Mouse (Mus musculus) c-Kit-positive CD71-positive TER-119-positive erythroid progenitor cells, embryonic 14.5 days (primary cell): Measurements from ENCODE around the gene Fgfr2.

Source experiments
- DNase-seq: peaks from one replicate; pipeline ENCODE4 v3.0.0-alpha.2; 2013; ENCODE audit warnings: low spot score

The Fgfr2 gene

GRCm38 (mm10) chr7:131551471-131551870, 1571.7 kb downstream of the Fgfr2 start:
- DNase-seq: no peak

- no peak for DNase-seq
Observed at GRCm38 (mm10) chr7:131548473-131548872, 1574.7 kb downstream of the Fgfr2 start, which contains the start of gene Hmx2. Gene Hmx2, plus strand, starts transcription at chr7:131548773.

- DNase-seq: no peak
Observed at GRCm38 (mm10) chr7:131547481-131547880, 1575.7 kb downstream of the Fgfr2 start.

- DNase-seq: no peak
Observed at GRCm38 (mm10) chr7:131546423-131546822, 1576.7 kb downstream of the Fgfr2 start.

DNA sequence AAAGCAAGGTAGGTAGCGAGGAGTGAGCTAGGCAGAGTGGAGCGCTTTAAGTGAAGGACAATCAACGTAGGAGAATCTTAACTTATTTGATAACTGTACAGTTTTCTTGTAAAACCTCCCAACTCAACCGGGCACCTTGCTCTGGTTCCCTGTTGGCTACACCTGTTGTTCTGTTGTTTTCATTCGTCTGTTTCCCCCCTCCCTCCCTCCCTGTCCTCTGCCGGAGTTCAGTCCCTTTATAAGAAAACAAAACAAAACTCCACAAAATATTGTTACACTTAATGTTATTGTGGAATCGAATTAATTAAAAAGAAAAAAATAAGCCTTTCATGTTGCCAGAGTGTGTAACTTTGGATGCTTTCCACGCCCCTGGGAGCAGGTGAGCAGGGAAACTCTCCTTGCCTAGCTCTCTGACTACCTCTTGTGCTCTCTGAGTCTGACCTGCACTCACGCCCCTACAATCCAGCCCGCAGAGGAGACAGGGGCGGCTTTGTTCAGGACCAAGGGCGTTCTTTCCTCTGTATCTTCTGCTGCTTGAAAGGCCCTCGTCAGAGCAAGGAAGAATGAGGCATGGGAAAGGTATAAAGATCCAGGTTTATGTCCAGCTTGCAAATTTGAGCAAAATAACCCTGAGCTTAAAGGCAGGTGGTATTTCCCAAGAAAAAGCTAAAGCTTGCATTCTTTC, 1577.3 kb downstream of the Fgfr2 start:
- no peak for DNase-seq

- no peak for DNase-seq
Observed at GRCm38 (mm10) chr7:131544871-131545270, 1578.3 kb downstream of the Fgfr2 start.

GRCm38 (mm10) chr7:131543623-131544481, 1579.3 kb downstream of the Fgfr2 start:
- no peak for DNase-seq

DNA sequence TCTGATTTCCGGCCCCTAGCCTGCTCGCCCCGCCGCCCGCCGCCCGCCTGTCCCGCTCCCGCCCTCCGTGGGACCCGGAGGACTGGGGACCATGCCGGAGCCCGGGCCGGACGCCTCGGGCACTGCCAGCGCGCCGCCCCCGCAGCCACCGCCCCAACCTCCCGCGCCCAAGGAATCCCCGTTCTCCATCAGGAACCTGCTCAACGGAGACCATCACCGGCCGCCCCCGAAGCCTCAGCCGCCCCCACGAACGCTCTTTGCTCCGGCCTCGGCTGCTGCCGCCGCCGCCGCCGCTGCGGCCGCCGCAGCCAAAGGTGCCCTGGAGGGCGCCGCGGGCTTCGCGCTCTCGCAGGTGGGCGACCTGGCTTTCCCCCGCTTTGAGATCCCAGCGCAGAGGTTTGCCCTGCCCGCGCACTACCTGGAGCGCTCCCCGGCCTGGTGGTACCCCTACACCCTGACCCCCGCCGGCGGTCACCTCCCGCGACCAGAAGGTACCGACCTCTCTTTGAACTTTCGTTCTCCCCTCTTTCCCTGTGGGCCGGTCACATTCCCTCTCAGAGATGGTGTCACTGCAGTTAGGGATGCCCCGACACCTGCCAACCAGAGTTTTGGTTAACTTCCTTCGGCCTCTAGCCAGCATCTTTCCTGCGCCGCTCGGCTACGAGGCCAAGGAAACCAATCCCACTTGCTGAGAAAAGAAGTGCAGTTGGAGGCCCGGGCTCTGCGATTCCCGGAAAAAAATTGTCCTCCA, 1580.1 kb downstream of the Fgfr2 start:
- DNase-seq: no peak

DNA sequence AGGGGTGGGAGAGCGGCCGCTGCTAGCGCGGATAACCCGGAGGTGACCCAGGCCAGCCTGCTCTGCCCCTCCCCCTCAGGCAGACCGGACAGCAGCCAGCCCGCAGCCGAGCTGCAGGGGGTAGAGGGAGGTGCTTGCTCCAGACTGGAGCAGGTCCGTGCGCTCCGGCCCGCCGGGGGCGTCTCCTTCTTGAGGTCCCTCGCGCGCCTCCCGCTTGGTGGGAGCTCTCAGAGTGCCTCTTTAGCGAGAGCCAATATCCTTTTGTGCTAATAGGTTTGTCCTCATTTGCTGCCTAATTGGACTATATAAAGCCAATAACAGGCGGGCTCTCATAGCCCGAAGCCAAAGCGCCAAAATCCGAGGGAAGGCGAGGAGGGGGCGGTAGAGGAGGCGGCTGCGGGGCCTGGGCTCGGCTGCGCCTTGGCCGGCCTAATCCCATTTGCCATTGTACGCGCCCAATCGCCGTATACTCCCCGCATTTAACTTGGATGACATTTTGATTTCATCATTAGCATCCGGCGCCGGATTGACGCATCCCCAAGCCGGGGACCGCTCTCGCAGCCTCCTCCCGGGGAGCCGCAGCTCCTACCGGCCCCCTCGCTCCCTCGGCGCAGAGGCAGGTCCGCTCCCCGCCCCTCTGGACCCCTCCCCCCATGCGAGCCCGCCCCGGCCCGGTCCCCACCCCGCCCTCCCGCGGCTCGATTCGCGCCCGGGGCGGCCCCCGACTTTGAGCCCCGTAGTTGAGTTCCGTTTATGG, 1580.9 kb downstream of the Fgfr2 start, which contains the start of gene Hmx3:
TSS of gene Hmx3 (plus strand) at position 753 of the 757 bp plus-strand sequence.
- DNase-seq: no peak

DNA sequence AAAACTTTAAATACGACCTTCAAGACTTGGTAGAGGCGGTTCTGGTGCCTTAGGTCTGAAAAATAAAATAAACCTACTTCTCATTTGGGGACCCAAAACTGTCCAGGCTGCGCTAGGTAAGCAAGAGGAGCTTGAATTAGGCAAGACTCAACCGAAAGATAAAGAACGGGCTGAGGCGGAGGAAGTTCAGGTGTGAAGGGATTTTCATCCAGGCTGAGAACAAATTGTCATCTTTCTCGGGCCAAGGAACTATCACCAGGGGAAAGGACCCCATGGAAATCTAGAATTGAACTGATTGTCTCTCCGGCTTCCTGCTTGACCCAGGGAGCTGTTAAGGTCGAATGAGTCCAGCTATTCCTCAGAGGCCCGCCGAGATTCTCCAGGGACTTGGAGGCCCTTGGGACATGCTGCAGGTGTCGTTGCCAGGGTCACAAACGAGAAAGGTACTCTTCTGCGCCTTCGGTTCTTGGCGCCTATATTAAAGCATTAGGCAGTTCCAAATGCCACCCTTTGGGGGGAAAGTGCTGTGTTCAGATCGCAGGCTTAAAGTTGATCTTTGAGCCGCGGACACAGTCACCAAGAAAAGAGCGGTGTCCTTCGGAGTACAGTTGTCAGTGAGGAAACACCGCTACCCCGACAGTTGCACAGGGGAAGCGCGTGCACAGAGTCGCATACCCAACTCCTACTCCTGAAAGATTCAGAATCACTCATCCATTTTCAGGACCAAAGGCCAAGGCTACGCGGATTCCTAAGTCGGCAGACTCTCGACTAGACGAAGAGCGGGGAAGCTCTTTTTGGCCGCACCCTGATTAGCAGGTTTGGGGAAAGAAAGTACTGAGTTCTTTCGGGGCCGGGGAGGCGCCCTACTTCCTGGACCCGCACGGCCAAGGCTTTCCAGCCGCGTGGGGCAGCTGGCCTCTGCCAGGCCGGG, 1581.7 kb downstream of the Fgfr2 start:
- DNase-seq: no peak

DNA sequence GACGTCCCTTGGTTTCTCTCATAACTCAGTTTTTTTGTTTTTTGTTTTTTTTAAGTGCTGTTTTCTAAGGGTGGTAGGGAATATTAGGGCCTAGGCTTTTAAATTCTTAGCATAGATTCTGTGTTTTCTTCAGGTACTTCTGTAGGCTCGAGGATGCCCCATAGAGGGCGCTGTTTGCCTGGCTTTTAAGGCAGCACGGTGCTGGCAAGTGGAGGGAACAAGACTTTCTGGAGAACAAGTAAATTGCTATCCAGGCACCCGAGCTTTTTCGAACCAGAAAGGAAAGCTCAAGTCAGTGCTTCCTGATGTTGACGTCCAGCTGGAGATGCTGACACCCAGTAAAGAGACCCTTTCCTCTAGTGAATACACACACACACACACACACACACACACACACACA, 1583.2 kb downstream of the Fgfr2 start:
- DNase-seq: peak; percentile 58

DNA sequence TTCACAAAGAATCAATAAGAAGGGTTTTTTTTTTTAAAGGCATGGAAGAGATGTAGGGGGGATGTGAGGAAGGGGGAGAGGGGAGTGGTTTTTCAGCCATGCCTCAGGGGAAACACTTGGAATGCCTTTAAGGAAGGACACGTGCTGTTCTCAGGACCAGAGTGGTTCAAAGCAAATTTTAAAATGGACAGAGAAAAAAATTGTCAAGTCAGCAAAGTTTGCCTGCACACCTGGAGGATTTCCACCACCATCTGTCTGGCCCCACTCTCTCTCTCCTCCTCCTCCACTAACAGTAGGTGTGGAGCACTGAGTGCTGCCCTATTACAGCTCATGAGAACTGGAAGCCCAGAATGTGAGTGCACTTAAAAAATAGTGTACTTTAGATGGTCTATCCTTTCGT, 1619.4 kb downstream of the Fgfr2 start:
- no peak for DNase-seq

DNA sequence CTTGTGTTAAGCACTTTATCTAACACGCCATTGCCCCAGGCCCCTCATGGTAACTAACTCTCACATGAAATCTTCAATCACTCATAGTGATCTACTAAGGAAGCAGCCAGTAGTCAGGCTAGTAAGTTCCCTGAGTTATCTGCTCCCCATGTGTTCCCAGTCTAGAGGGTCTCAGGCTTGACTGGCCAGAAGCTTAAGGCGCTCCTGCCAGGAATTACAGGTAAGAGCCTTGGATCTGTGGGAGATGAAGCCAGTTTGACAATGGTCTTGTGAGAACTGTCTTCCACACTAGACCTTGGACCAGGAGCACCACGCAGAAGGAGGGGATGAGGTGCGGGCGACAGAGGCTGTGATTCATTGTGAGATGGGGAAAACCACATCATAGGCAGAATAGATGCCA, 1644.7 kb downstream of the Fgfr2 start:
- no peak for DNase-seq

GRCm38 (mm10) chr7:131477140-131477539, 1646.0 kb downstream of the Fgfr2 start:
- DNase-seq: no peak

- no peak for DNase-seq
Observed at GRCm38 (mm10) chr7:131471551-131471950, 1651.6 kb downstream of the Fgfr2 start.

GRCm38 (mm10) chr7:131469506-131469905, 1653.6 kb downstream of the Fgfr2 start:
- DNase-seq: peak; percentile 13

DNA sequence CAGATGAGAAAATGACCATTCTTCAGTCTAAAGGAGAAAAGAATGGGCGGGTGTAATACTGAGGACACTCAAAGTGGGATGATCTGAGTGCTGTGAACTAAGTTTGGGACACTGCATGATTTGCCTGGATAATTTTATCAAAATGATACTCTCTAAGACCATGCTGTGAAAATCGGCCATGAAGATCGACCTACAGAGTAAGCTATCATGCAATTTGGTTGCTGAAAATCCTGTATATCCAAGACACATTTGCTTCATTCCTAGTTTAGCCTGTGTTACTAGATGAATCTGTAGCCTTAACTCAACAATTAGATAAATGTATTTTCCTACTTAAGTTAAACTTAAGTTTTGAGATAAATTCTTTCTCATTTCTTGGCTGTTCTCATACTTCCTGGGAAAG, 1655.8 kb downstream of the Fgfr2 start:
- no peak for DNase-seq

- no peak for DNase-seq
Observed at GRCm38 (mm10) chr7:131465735-131466134, 1657.4 kb downstream of the Fgfr2 start.

- no peak for DNase-seq
Observed at GRCm38 (mm10) chr7:131465117-131465601, 1658.0 kb downstream of the Fgfr2 start.

GRCm38 (mm10) chr7:131456714-131457113, 1666.4 kb downstream of the Fgfr2 start:
- DNase-seq: no peak
